Mouse (Mus musculus): ENCODE results near the gene Klhl6. TPM values are rescaled to one million over a fixed set of nuclear protein-coding genes. Genes with fewer than 3 reads are reported as not detected.

Gene Klhl6
- polyA plus RNA-seq, 1 experiment from 2014 or later: 22.3 TPM

- no peak overlapping the region for H3K4me2 ChIP-seq
- H3K27ac ChIP-seq (replicated peaks): no peak overlapping the region
- H3K9ac ChIP-seq: no peak overlapping the region
- H3K9me3 ChIP-seq: peaks cover 4% of the 10 kb centered on the region; the same call in 1 of the 2 replicates
- WGBS: 64% methylated on average over 5 of the region's 5 CpGs
- no peaks in the 10 kb centered on the region for H3K27me3 ChIP-seq (replicated peaks)
- H3K36me3 ChIP-seq: peaks cover 8% of the 10 kb centered on the region
- no peak for ATAC-seq (ENCODE audit: extremely low read depth, insufficient number of reproducible peaks, low FRiP score, low TSS enrichment)
- peaks cover 24% of the 10 kb centered on the region for H3K4me1 ChIP-seq
- H3K4me3 ChIP-seq: no peak overlapping the region
Measured at GRCm38 (mm10) chr16:19969506-19969905, 13.3 kb downstream of the Klhl6 start.

- WGBS: 92% methylated on average over 4 of the region's 4 CpGs
- no peak overlapping the region for H3K4me3 ChIP-seq
- peaks cover 8% of the 10 kb centered on the region for H3K36me3 ChIP-seq
- H3K27ac ChIP-seq (replicated peaks): no peak overlapping the region
- H3K9ac ChIP-seq: no peak overlapping the region
- no peak overlapping the region for H3K4me2 ChIP-seq
- peaks cover 4% of the 10 kb centered on the region; the same call in 1 of the 2 replicates for H3K9me3 ChIP-seq
- peaks cover 24% of the 10 kb centered on the region for H3K4me1 ChIP-seq
- H3K27me3 ChIP-seq (replicated peaks): no peaks in the 10 kb centered on the region
- ATAC-seq (ENCODE audit: extremely low read depth, insufficient number of reproducible peaks, low FRiP score, low TSS enrichment): no peak
Measured at GRCm38 (mm10) chr16:19968666-19969065, 14.2 kb downstream of the Klhl6 start.

GRCm38 (mm10) chr16:19967897-19968392 lies 14.9 kb downstream of the Klhl6 start:
- Histone ChIP-seq H3K27ac (replicated peaks) (no peak overlapping the region), H3K9ac (no peak overlapping the region), H3K4me2 (no peak overlapping the region), H3K4me1 (peaks cover 24% of the 10 kb centered on the region), H3K4me3 (no peak overlapping the region), H3K36me3 (peaks cover 8% of the 10 kb centered on the region), H3K27me3 (replicated peaks) (no peaks in the 10 kb centered on the region), H3K9me3 (peaks cover 4% of the 10 kb centered on the region; the same call in 1 of the 2 replicates)
- no peak for ATAC-seq (ENCODE audit: extremely low read depth, insufficient number of reproducible peaks, low FRiP score, low TSS enrichment)
- WGBS: 83% methylated on average over 1 of the region's 1 CpGs

GRCm38 (mm10) chr16:19966976-19967375 lies 15.9 kb downstream of the Klhl6 start:
- Histone ChIP-seq H3K4me3 (no peak overlapping the region), H3K4me2 (no peak overlapping the region), H3K4me1 (peaks cover 24% of the 10 kb centered on the region), H3K27me3 (replicated peaks) (no peaks in the 10 kb centered on the region), H3K36me3 (peaks cover 3% of the 10 kb centered on the region), H3K9me3 (peaks cover under 1% of the 10 kb centered on the region; the same call in 1 of the 2 replicates), H3K27ac (replicated peaks) (no peak overlapping the region; the same call in 1 of the 2 replicates), H3K9ac (no peak overlapping the region)
- ATAC-seq (ENCODE audit: extremely low read depth, insufficient number of reproducible peaks, low FRiP score, low TSS enrichment): no peak

- Histone ChIP-seq H3K9me3 (no peaks in the 10 kb centered on the region), H3K27me3 (replicated peaks) (no peaks in the 10 kb centered on the region), H3K36me3 (peaks cover 3% of the 10 kb centered on the region), H3K4me3 (no peak overlapping the region), H3K4me2 (no peak overlapping the region), H3K27ac (replicated peaks) (no peak overlapping the region; the same call in 1 of the 2 replicates), H3K9ac (no peak overlapping the region), H3K4me1 (peaks cover 24% of the 10 kb centered on the region)
- WGBS: 45% methylated on average over 1 of the region's 1 CpGs
- ATAC-seq (ENCODE audit: extremely low read depth, insufficient number of reproducible peaks, low FRiP score, low TSS enrichment): no peak
Measured at GRCm38 (mm10) chr16:19966437-19966836, 16.4 kb downstream of the Klhl6 start.

GRCm38 (mm10) chr16:19962951-19963350 lies 19.9 kb downstream of the Klhl6 start:
- no peak for ATAC-seq (ENCODE audit: extremely low read depth, insufficient number of reproducible peaks, low FRiP score, low TSS enrichment)
- Histone ChIP-seq H3K27me3 (replicated peaks) (no peaks in the 10 kb centered on the region), H3K4me3 (no peak overlapping the region), H3K9ac (no peak overlapping the region), H3K4me1 (peaks cover 29% of the 10 kb centered on the region), H3K27ac (replicated peaks) (no peak overlapping the region), H3K36me3 (peaks cover 3% of the 10 kb centered on the region), H3K4me2 (no peak overlapping the region), H3K9me3 (no peaks in the 10 kb centered on the region)
- WGBS: 64% methylated on average over 3 of the region's 3 CpGs

GRCm38 (mm10) chr16:19961070-19961469 lies 21.8 kb downstream of the Klhl6 start:
- peaks cover 15% of the 10 kb centered on the region for H3K4me1 ChIP-seq
- H3K36me3 ChIP-seq: peaks cover 8% of the 10 kb centered on the region
- H3K27me3 ChIP-seq (replicated peaks): no peaks in the 10 kb centered on the region
- no peak overlapping the region for H3K4me3 ChIP-seq
- no peak overlapping the region for H3K4me2 ChIP-seq
- no peaks in the 10 kb centered on the region for H3K9me3 ChIP-seq
- H3K27ac ChIP-seq (replicated peaks): no peak overlapping the region
- 84% methylated on average over 2 of the region's 2 CpGs for WGBS
- no peak overlapping the region for H3K9ac ChIP-seq
- no peak for ATAC-seq (ENCODE audit: extremely low read depth, insufficient number of reproducible peaks, low FRiP score, low TSS enrichment)

GRCm38 (mm10) chr16:19960407-19961058 lies 22.3 kb downstream of the Klhl6 start:
- no peak overlapping the region for H3K4me3 ChIP-seq
- no peaks in the 10 kb centered on the region for H3K9me3 ChIP-seq
- 43% methylated on average over 4 of the region's 4 CpGs for WGBS
- peak overlapping the region; percentile 16 for H3K27ac ChIP-seq (replicated peaks)
- H3K27me3 ChIP-seq (replicated peaks): no peaks in the 10 kb centered on the region
- H3K9ac ChIP-seq: no peak overlapping the region
- H3K36me3 ChIP-seq: peaks cover 6% of the 10 kb centered on the region
- H3K4me2 ChIP-seq: no peak overlapping the region
- ATAC-seq (ENCODE audit: extremely low read depth, insufficient number of reproducible peaks, low FRiP score, low TSS enrichment): no peak
- H3K4me1 ChIP-seq: peaks cover 15% of the 10 kb centered on the region

- Histone ChIP-seq H3K36me3 (peaks cover 25% of the 10 kb centered on the region), H3K9me3 (no peaks in the 10 kb centered on the region), H3K4me1 (peaks cover 15% of the 10 kb centered on the region), H3K27ac (replicated peaks) (no peak overlapping the region), H3K4me3 (no peak overlapping the region), H3K27me3 (replicated peaks) (no peaks in the 10 kb centered on the region), H3K9ac (no peak overlapping the region), H3K4me2 (no peak overlapping the region)
- ATAC-seq (ENCODE audit: extremely low read depth, insufficient number of reproducible peaks, low FRiP score, low TSS enrichment): no peak
- 75% methylated on average over 5 of the region's 5 CpGs for WGBS
Measured at GRCm38 (mm10) chr16:19957051-19957450, 25.8 kb downstream of the Klhl6 start.

GRCm38 (mm10) chr16:19947336-19947735 lies 35.5 kb downstream of the Klhl6 start:
- Histone ChIP-seq H3K27ac (replicated peaks) (peak overlapping the region; percentile 67), H3K27me3 (replicated peaks) (no peaks in the 10 kb centered on the region), H3K9me3 (no peaks in the 10 kb centered on the region), H3K9ac (no peak overlapping the region), H3K36me3 (peaks cover 30% of the 10 kb centered on the region), H3K4me2 (no peak overlapping the region), H3K4me3 (no peak overlapping the region), H3K4me1 (peaks cover 16% of the 10 kb centered on the region)
- no peak for ATAC-seq (ENCODE audit: extremely low read depth, insufficient number of reproducible peaks, low FRiP score, low TSS enrichment)
- WGBS: 77% methylated on average over 3 of the region's 3 CpGs

- H3K4me3 ChIP-seq: no peak overlapping the region
- no peak overlapping the region for H3K4me2 ChIP-seq
- no peaks in the 10 kb centered on the region for H3K27me3 ChIP-seq (replicated peaks)
- H3K4me1 ChIP-seq: peaks cover 16% of the 10 kb centered on the region
- no peak overlapping the region for H3K9ac ChIP-seq
- peak overlapping the region; percentile 67 for H3K27ac ChIP-seq (replicated peaks)
- 47% methylated on average over 11 of the region's 11 CpGs for WGBS
- no peaks in the 10 kb centered on the region for H3K9me3 ChIP-seq
- peaks cover 30% of the 10 kb centered on the region for H3K36me3 ChIP-seq
- ATAC-seq (ENCODE audit: extremely low read depth, insufficient number of reproducible peaks, low FRiP score, low TSS enrichment): no peak
Measured at GRCm38 (mm10) chr16:19946578-19947298, 36.1 kb downstream of the Klhl6 start.

All from heart, embryonic 13.5 days (tissue).